Mouse (Mus musculus): ENCODE data around the gene Ptpn7.
"Not testable (repeated sequence)": the region's sequence is repeated elsewhere in the genome, so short reads cannot be mapped to it uniquely, and the experiment has no call there.

The Ptpn7 gene

DNA sequence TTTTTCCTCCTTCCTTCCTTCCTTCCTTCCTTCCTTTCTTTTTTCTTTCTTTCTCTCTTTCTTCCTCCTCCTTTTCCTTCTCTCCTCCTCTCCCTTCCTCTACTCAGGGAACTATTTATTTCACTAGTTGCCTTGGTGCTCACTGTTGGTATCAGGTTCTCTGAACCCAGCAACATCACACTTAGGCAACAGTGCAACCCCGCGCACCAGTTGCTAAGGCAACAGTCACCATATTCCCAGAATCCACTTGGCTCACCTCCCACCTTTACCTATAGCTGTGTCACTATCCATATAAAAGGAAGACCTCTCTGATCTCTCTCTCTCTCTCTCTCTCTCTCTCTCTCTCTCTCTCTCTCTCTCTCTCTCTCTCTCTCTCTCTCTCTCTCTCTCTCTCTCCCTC is 54.5 kb downstream of the Ptpn7 start:
- not testable (repeated sequence) for DNase-seq (ENCODE audit: low read depth)

DNA sequence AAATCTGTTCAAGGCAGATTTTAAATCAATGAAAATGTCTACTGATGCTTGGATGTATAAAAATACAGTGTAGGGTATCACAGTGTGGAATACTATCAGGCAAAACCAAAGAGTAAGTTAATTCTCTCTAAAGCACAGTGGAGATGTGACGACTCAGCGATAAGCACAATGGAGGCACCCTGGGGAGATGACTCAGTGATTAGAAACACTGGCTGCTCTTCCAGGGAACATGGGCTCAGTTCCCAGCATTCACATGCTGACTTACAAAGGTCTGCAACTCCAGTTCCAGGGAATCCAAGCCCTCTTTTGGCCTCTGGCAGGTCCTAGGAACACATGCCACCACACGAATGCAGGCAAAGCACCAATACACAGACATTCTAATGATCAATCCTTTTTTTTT is 55.7 kb downstream of the Ptpn7 start:
- DNase-seq (ENCODE audit: low read depth): peak; percentile 85

DNA sequence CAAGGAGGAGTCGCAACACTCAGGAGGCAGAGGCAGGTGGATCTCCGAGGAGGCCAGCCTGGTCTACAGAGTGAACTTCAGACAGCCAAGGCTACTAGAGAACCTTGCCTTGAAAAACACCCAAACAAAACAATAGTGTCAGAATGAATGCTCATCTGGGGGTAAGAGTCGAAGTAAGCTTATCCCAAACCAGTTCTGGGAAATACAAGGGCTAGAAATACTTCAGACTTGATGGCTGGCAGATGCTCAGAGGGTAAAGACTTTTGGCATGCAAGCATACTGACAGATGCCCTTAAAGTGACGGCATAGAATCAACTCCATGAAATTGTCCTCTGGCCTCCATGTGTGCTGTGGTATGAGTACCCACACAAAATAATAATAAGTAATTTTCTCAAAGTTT is 56.7 kb downstream of the Ptpn7 start:
- no peak for DNase-seq (ENCODE audit: low read depth)

DNA sequence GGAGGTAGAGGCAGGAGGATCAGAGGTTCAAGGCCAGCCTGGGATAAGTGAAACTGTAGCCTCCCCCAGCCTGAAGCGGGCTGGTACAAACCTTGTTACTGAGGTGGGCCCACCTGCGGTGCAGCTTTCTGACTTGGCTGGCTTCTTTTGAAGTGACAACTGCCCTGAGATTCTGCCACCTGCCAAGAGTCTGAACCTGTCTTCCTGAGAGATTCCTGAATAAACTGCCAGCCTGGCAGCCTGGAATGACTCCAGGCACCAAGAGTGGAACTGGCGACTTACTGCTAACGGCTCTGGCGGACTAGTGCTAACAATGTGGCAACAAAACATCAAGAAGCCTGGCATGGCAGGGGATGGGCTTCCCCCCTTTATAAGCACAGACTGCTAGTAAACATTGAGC is 61.8 kb downstream of the Ptpn7 start:
- DNase-seq (ENCODE audit: low read depth): not testable (repeated sequence)

Data from fibroblast of lung, adult 2 months (primary cell).